Mouse (Mus musculus) spleen, postnatal 14 days (tissue): ENCODE results near the gene Prlr.

Source experiments
- DNase-seq, 2 experiments: peaks; one replicate each; pipeline ENCODE4 v3.0.0; 2021 to 2022; ENCODE audit warnings: low spot score in 2 of 2

The Prlr gene

DNA sequence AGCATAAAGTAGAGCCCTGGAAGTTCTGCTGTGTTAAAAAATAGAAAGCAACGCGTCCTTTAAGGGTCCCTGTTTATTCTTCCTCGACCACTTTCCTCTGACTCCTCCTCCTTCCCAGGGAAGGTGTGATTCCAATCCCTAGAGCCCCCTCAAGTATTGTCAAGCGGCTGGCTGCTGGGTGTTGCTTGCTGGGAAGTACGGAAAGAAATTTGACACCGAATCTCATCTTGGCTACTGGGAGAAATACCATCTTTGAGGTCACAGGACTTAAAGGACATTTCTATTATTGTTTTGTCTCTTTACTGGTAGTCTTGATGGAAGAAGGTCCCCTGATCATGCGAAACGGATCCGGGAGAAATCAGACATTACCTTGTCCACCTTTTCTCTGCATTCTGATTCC lies at the start of gene Prlr:
Gene Prlr (plus strand): TSS at position 156 of the 400 bp plus-strand sequence.
- DNase-seq: no peak

GRCm38 (mm10) chr15:10133781-10134180 lies 43.3 kb upstream of the Prlr start:
- DNase-seq: no peak

GRCm38 (mm10) chr15:10134889-10135288 lies 42.1 kb upstream of the Prlr start:
- no peak for DNase-seq

- peak in 1 of 2 experiments; percentile 1 for DNase-seq
Observed at GRCm38 (mm10) chr15:10144520-10144919, 32.5 kb upstream of the Prlr start.

DNA sequence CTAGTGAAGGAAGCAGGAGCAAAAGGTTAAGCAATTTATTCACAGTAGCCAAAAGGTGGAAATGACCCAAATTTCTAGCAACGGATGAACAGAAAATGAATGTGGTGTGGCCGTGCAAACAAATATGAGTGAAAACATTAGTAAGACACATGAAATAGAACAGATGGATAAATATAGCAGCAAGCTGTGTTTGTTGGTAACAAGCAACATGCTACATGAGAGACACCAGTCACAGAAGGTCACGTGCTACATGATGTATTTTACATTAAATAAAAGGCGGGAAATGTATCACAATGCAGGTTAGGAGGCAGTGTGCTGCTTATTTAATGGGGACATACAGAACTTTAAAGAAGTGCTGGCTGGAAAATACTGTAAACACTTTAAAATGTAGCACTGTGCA lies 28.8 kb upstream of the Prlr start:
- no peak for DNase-seq

- no peak for DNase-seq
Observed at GRCm38 (mm10) chr15:10160663-10161062, 16.4 kb upstream of the Prlr start.

DNA sequence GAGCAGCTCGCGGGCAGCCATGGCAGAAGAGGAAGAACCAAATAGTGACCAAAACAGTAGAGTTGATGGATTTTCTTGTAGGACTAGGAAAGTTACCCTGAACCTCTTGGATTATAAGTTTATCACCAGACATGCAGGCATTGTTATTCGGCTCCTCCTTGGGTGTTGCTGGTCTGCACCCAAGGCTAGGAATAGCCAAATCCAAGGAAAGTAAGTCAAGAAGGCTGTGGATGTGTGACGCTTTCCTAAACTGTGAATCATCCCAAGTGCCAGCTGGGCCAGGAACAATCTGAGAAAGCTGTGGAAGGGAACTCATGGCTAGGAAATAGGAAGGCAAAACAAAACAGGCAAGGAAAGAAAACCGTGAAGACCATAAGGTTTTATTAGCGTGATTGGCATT lies 2.0 kb upstream of the Prlr start:
- no peak for DNase-seq

DNA sequence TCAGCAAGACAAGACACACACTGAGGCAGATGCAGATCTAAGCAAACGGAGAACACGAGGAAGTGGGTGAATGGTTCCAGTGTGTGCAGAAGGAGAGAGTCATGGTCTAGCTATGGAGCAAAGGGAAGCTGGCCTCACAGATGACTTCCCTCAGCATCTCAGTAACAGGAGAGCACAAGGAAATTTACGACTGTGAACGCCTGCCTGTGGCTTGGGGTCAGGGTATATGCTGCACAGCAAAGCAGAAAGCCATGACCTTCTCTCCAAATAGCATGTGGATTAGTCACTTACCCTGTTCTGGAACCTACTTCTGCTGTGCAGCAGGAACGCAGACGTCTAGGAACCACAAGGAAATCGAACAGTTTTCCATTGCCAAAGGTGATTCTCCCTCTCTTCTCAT lies 1.4 kb upstream of the Prlr start:
- DNase-seq: no peak

DNA sequence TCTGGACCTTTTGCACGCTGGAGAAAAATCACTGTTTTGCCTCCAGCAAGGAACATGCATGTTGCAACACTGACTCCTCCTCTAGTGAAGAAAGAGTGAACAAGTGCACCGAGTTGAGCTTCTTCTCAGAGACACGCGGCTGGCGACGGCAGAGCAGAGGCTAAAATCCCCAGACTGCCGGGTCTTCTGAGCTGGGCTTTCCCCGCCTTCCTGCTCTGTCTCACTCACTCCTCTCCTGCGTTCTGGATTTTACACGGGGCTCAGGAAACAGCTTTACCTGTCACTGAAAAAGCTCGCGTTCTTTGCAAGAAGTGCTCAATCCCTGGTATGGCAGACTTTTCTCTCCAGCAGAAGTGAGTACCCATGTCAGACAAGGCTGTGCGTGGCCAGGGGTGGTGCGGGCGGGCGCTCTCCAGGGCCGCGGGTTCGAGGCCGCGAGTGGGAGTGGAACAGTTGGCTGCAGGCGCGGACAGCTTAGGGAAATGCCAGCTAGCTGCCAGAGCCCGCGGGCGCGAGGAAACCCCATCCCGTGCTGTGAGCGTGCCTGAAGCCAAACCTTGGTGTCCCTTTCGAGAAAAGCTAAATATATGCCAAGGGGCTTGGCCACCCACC lies 587 bp downstream of the Prlr start:
- DNase-seq: no peak

DNA sequence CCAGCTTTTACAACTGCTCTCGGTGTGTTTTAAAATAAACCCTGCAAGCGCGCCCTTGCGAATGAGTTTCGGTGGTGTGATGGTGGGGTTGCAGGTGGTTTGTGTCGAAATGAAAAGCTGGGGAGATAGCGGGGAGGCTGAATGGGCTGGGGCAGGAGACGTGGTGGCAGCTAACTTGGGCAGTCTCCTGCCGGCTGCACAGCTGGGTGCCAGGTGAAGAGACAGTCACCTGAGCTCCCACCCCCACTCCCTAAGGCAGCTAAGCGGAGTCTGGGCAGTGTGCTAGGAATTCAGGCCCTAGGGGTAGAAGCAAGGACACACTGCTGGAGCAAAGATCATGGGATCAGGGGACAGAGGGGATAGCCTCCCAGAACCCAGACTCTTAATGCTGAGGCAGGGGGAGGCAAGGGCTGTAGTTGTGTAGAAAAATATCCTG lies 1.1 kb downstream of the Prlr start:
- no peak for DNase-seq

DNA sequence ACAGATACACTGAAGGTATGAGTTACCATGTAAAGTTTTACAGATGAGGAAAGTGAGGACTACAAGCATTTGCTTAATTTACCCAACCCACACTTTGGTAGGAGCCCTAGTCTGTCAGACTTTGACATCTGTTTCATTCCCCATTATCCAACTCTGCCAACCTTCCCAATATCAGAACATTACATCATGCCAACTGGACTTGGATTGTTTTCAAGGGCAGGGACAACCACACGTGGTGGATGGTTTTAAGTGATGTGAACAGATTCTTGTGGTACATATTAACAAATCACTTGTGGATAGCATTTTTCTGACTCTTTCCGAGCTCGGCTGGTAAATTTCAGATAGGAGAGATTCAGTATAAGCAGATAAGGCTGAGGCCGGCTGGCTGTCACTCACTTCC lies 3.7 kb downstream of the Prlr start:
- no peak for DNase-seq

DNA sequence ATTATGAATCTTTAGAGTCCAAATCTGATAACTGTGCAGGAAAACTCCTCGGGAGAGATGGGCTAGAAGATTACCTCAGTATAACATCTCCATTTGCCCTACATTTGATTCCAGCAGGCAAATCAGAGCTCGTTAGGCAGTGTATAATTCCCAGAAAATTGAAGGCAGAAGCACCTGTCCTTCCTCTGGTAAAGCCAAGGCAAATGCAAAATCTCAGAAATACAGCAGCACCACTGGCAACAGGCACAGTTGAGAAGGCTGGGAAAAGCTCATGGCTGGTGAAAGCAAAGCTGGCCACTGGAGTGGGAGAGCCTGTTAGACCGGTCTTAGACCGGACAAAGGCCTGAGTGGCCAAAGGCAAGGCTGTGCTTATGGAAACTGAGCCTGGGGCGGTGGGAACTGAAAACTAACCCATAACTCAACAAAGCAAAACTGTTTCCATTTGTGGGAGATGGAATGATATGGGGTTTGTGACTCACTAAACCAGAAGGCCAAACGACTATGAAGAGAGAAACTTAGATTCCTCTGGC lies 15.1 kb downstream of the Prlr start:
- no peak for DNase-seq

- no peak for DNase-seq
Observed at GRCm38 (mm10) chr15:10200991-10201390, 24.0 kb downstream of the Prlr start.

DNA sequence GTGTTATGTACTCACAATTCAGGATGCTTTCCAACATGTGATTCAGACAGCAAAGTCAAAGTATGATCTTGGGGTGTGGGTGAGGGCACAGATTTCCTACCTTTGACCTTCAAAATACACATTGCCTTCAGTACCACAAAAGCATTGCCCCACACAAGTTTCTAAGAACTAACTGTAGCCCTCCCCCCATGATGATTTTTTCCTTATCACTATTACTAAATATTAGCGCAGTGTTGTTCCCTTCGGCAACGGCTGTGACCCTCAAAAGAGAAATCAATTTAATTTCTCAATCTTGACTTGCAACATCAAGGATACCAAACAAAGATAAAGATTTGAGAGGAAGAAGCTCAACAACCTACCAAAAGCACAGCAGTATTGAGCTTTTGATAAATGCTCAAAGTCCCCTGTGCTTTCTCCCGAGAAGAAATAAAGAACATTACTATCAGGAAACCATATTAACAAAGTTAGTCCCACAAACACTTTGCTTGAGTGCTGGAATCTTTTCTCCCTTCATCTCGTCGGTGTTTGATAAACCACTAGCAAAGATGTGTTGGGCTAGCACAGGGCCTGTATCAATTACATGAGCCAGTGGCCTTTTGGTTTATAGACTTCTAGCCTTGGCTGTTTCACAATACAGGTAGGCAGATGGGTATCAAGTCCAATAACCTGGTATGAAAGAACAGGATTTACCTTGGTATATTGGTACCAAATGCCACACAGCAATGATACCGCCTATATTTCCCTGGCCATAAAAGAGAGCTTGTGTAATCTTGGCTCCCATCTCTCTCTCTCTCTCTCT lies 25.7 kb downstream of the Prlr start:
- no peak for DNase-seq

GRCm38 (mm10) chr15:10210261-10210770 lies 33.3 kb downstream of the Prlr start:
- DNase-seq: no peak

GRCm38 (mm10) chr15:10211992-10212391 lies 35.0 kb downstream of the Prlr start:
- no peak for DNase-seq

DNA sequence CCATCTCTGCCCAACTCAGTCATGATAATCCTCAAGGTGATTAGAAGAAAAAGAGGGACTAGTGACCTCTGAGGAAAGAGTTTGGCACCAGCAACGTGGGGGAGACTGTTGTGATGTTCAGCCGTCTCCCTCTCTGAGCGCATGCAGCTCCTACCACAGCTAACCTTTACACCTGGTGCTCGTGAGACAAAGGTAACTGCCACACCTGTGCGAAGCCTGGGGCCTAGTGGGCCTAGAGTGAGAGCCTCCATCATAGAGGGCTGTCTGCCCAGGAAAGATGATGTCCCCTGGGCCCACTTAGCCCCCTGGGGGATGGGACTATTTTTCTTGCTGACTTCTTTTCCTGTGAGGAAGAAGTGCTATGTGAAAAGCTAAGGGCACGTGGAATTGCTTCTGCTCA lies 36.2 kb downstream of the Prlr start:
- DNase-seq: no peak

DNA sequence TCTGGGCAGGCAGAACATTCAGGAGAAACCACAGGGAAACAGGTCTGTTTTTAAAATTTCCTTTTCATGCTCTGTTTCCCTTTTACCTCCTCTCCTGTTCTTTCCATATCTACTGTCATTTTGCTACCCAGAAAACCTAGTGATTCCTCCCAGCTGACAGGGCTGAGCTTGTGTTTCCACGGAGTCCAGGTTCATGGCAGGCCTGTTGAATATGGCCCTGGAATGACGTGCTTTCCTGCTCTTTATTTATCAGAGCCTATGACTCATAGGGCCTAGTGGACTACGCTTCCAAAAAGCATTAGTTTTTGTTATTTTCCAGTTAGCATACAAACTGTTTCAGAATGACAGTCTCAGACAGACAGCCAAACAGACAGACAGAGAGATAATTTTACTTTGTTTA lies 36.7 kb downstream of the Prlr start:
- DNase-seq: no peak

GRCm38 (mm10) chr15:10215719-10216118 lies 38.7 kb downstream of the Prlr start:
- no peak for DNase-seq

- DNase-seq: no peak
Observed at GRCm38 (mm10) chr15:10216189-10216588, 39.2 kb downstream of the Prlr start.

DNA sequence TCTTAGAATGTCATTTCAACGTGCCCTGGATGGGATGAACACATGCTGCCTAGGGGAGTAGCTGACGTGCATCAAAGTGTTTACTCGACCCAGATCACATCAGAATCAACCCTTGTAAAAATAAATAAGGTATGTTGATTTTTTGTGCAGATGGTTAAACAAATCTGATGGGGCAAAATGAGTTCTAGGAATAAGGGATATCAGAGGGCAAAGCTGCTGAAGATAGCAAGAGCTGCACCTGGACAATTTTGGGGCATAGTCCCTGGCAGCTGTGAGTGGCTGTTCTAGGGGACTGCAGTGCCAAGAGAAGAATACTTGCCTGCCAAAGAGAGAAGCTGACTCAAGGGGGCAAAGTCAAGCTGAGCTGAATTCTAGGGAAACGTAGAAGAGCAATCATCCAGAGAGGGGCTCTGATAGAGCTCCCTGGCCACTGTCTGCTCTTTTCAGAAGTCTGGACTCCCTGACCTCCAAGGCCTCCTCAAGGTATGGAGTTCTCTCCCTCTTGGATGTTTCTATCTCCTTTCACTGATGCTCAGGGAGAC lies 46.6 kb downstream of the Prlr start:
- DNase-seq: no peak

DNA sequence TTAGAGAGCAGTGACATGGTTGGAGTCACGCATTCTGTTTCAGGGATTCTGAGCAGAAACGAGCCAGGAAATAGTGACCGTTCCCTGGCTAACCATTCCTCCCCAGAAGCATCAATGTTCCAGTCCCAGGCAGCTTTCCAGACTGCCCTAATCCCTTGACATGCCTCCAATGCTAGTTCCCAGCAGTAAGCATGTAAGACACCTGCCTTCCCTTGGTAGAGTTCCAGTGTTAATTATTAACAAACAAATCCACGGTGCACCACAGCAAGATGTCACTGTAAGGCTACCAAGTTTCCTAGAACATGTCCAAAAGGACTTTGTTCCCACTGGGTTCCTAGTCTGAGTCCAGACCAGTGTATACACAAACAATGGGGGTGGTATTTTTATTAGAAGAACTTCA lies 48.7 kb downstream of the Prlr start:
- DNase-seq: no peak

GRCm38 (mm10) chr15:10228636-10229035 lies 51.6 kb downstream of the Prlr start:
- no peak for DNase-seq
